13 mouse cellular contexts compared by ENCODE assay signal in the genomic region with DNA sequence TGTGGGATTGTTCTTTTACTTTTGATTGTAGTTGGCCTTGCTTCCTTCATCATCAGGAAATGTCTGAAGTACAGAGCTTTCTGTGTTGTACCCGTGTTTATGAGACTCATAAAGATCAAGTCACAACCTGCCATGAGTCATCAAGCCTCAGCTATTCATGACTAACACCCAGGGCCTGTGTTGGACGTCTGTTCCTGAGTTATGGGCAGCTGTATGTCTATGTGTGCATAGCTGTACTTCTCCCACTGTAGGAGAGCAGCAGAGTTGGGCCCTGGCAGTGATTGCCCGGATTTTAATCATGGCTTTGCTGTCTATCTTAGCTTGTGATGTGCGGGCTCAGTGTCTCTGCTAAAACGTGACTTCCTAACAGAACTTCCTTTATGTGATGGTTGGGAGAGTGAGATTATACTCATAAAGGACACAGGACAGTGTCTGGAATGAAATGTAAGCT. TPM values are rescaled to one million over a fixed set of nuclear protein-coding genes. Genes with fewer than 3 reads are reported as not detected.
A peak's percentile ranks its signal among the peaks of the same experiment; 100 is the strongest.
DNase-seq lines count a peak whose midpoint lies in the region; ATAC-seq and TF ChIP-seq lines count a peak whose summit lies in the region.
"Had no signal": no experiment of that assay in that cellular context is flagged by ENCODE, and none has a peak within 500 bp of the region (broad histone marks: within the 10 kb centered on the region; RNA-seq: fewer than 3 reads in every experiment).

No protein-coding gene starts in this region.

- H3K27me3 ChIP-seq in heart, embryonic 14.5 days (ENCODE audit: control insufficient read depth, insufficient read depth, low read length): no peaks in the 10 kb centered on the region
- no peaks in the 10 kb centered on the region for H3K27me3 ChIP-seq in liver, embryonic 13.5 days
- H3K27me3 ChIP-seq: forebrain, embryonic 15.5 days; heart, embryonic 12.5 days had no signal

- H3K36me3 ChIP-seq in heart, embryonic 14.5 days (ENCODE audit: control insufficient read depth, insufficient read depth, low read length): peaks cover 96% of the 10 kb centered on the region
- peaks cover 63% of the 10 kb centered on the region for H3K36me3 ChIP-seq in liver, embryonic 13.5 days

- no peak overlapping the region for H3K4me2 ChIP-seq in heart, embryonic 14.5 days (ENCODE audit: low read length)
- H3K4me2 ChIP-seq in liver, embryonic 13.5 days: no peak overlapping the region
- H3K4me2 ChIP-seq: forebrain, embryonic 15.5 days; heart, embryonic 12.5 days had no signal

- TF ChIP-seq CTCF in bone marrow macrophage, adult 2 months (IDR thresholded peaks at IDR 0.05; ENCODE audit: low read depth, low read length): no peak

- DNase-seq in heart, postnatal 36 days: no peak
- DNase-seq in CD4-positive helper T cell, adult 2 months (ENCODE audit: low read depth, low spot score): peak; percentile 47
- no peak for DNase-seq in liver, embryonic 13.5 days
- DNase-seq in kidney, postnatal 14 days: no peak
- no peak for DNase-seq in thymus, postnatal 4 days
- no peak for DNase-seq in layer of hippocampus, adult 8-10 months (ENCODE audit: low spot score in 2 of 2)
- DNase-seq: cerebellum, postnatal 25 days; layer of hippocampus, postnatal 36 days; lung, postnatal 4 days had no signal

- H3K4me1 ChIP-seq in heart, embryonic 14.5 days (ENCODE audit: control insufficient read depth in 2 of 2, insufficient read depth in 2 of 2, low read length in 2 of 2): no peaks in the 10 kb centered on the region; a peak in 1 of 4 replicates
- peaks cover 55% of the 10 kb centered on the region for H3K4me1 ChIP-seq in bone marrow macrophage, adult 2 months (ENCODE audit: control insufficient read depth, insufficient read depth, low read length)
- peaks cover 19% of the 10 kb centered on the region for H3K4me1 ChIP-seq in liver, embryonic 13.5 days (replicated peaks)

- peak overlapping the region; percentile 8 to 51; a peak in 2 of 4 replicates for H3K27ac ChIP-seq in heart, embryonic 14.5 days (replicated peaks in 1 of 2; ENCODE audit: control insufficient read depth in 1 of 2, insufficient read depth in 1 of 2, low read depth in 2 of 2, low read length in 2 of 2)
- peak overlapping the region; percentile 99 for H3K27ac ChIP-seq in bone marrow macrophage, adult 2 months (ENCODE audit: insufficient read depth, low read depth, low read length)
- peak overlapping the region; percentile 62 for H3K27ac ChIP-seq in liver, embryonic 13.5 days
- H3K27ac ChIP-seq: forebrain, embryonic 15.5 days had no signal

- intact Hi-C loops in heart, postnatal 36 days (cut with DNase I): loop anchor here (5.0 kb wide), 1 partner anchor 105 kb away; no protein-coding TSS in a partner anchor

- H3K9me3 ChIP-seq in heart, embryonic 14.5 days (ENCODE audit: control insufficient read depth, low read length): no peaks in the 10 kb centered on the region
- H3K9me3 ChIP-seq in liver, embryonic 13.5 days (replicated peaks): no peaks in the 10 kb centered on the region
- H3K9me3 ChIP-seq: forebrain, embryonic 15.5 days; heart, embryonic 12.5 days had no signal

- TF ChIP-seq POLR2A in bone marrow macrophage, adult 2 months (IDR thresholded peaks at IDR 0.05; ENCODE audit: borderline replicate concordance, low read depth, low read length): no peak

- H3K4me3 ChIP-seq in heart, embryonic 14.5 days (ENCODE audit: control insufficient read depth in 1 of 2, insufficient read depth in 1 of 2, low read depth in 1 of 2, low read length in 2 of 2): no peak overlapping the region
- peak overlapping the region; percentile 13; the same call in 1 of the 2 replicates for H3K4me3 ChIP-seq in bone marrow macrophage, adult 2 months (ENCODE audit: insufficient read depth, low read length)
- H3K4me3 ChIP-seq in liver, embryonic 13.5 days (replicated peaks): no peak overlapping the region
- H3K4me3 ChIP-seq: forebrain, embryonic 15.5 days; heart, embryonic 12.5 days had no signal

- no peak overlapping the region for H3K9ac ChIP-seq in heart, embryonic 14.5 days (ENCODE audit: low read length)
- H3K9ac ChIP-seq in liver, embryonic 13.5 days: no peak overlapping the region
- H3K9ac ChIP-seq: forebrain, embryonic 15.5 days; heart, embryonic 12.5 days had no signal

- no peak for ATAC-seq in heart, embryonic 14.5 days (ENCODE audit: insufficient number of reproducible peaks, insufficient read depth, low FRiP score, low read depth)
- no peak for ATAC-seq in liver, embryonic 13.5 days (ENCODE audit: low read depth)
- ATAC-seq: forebrain, embryonic 15.5 days had no signal

- WGBS in heart, embryonic 14.5 days: 53% methylated on average over 5 of the region's 5 CpGs
- WGBS in liver, embryonic 13.5 days (ENCODE audit: insufficient replicate concordance): 24% methylated on average over 5 of the region's 5 CpGs

RNA-seq across cellular contexts. Expression of gene Cflar, which starts 31.3 kb away (rescaled TPM):
- 38.7 and 42.2 TPM in 2 replicates for polyA plus RNA-seq in heart, embryonic 14.5 days (2014; fragmentation: Nextera tagmentation; extraction: Ambion mirVana)
- 10 to 100 TPM; 56.4 to 61.5 TPM for total RNA-seq in heart, postnatal 36 days (2021)
- polyA plus RNA-seq in bone marrow macrophage, adult 2 months (2012; ENCODE audit: insufficient read depth, insufficient read length, missing spikeins): 95.8 and 102 TPM in 2 replicates
- polyA plus RNA-seq in liver, embryonic 13.5 days (2015; fragmentation: Nextera tagmentation; extraction: Ambion mirVana): 12.7 and 16.3 TPM in 2 replicates
- 10 to 100 TPM; 41.2 to 48.5 (median 44.3) TPM for total RNA-seq in layer of hippocampus, adult 8-10 months (2022)

RNA-seq across cellular contexts. Expression of gene Als2cr12, which starts 46.8 kb away (rescaled TPM):
- not detected in 2 replicates for polyA plus RNA-seq in heart, embryonic 14.5 days (2014; fragmentation: Nextera tagmentation; extraction: Ambion mirVana)
- not detected for total RNA-seq in heart, postnatal 36 days (2021)
- polyA plus RNA-seq in bone marrow macrophage, adult 2 months (2012; ENCODE audit: insufficient read depth, insufficient read length, missing spikeins): not detected in 2 replicates
- not detected in 2 replicates for polyA plus RNA-seq in liver, embryonic 13.5 days (2015; fragmentation: Nextera tagmentation; extraction: Ambion mirVana)
- not detected for total RNA-seq in layer of hippocampus, adult 8-10 months (2022)
- total RNA-seq: layer of hippocampus, postnatal 36 days had no signal
- polyA plus RNA-seq: forebrain, embryonic 15.5 days; heart, embryonic 12.5 days had no signal

RNA-seq across cellular contexts. Expression of gene Casp8, which starts 52.6 kb away (rescaled TPM):
- polyA plus RNA-seq in heart, embryonic 14.5 days (2014; fragmentation: Nextera tagmentation; extraction: Ambion mirVana): 17.3 and 19.7 TPM in 2 replicates
- 10 to 100 TPM in 1 of 2 experiments, 1 to 10 TPM in 1; 6.8 to 10.1 TPM for total RNA-seq in heart, postnatal 36 days (2021)
- 97.4 and 98.2 TPM in 2 replicates for polyA plus RNA-seq in bone marrow macrophage, adult 2 months (2012; ENCODE audit: insufficient read depth, insufficient read length, missing spikeins)
- 15.4 and 18.0 TPM in 2 replicates for polyA plus RNA-seq in liver, embryonic 13.5 days (2015; fragmentation: Nextera tagmentation; extraction: Ambion mirVana)
- total RNA-seq in layer of hippocampus, adult 8-10 months (2022): 1 to 10 TPM; 1.5 to 5.8 (median 4.7) TPM

Comparison
In these comparisons a context has a peak if more than half of its experiments do, and no peak if none do; other contexts are left out.
1. H3K27ac ChIP-seq: peak in every context shown above with its lines; median percentile 99 in bone marrow macrophage, adult 2 months; 62 in liver, embryonic 13.5 days; 30 in heart, embryonic 14.5 days.